Mouse (Mus musculus) spleen, adult 2 months (tissue): ENCODE data around the gene Nt5c1a.

ENCODE experiments used
- CTCF ChIP-seq: fragments of 200-500 bp; IDR thresholded peaks from 2 replicates; pipeline ENCODE4 v1.5.1; 2011; ENCODE audit warnings: mild to moderate bottlenecking, inconsistent platforms; ENCODE audit not compliant: insufficient read depth, insufficient read length, insufficient replicate concordance; ENCODE audit errors: extremely low read depth
- POLR2A ChIP-seq: fragments of 200-500 bp; IDR thresholded peaks from 2 replicates; pipeline ENCODE4 v1.6.1; 2011; ENCODE audit warnings: low read depth, low read length, inconsistent platforms

GRCm38 (mm10) chr4:123219720-123220357 lies 18.5 kb downstream of the Nt5c1a start:
- peak; percentile 90; the same call in 1 of the 2 replicates for TF ChIP-seq CTCF
- no peak for TF ChIP-seq POLR2A
